Mouse (Mus musculus): ENCODE measurements around the gene Gcnt1.

Gene Gcnt1

GRCm38 (mm10) chr19:17366364-17367090, 6.1 kb downstream of the Gcnt1 start:
- DNase-seq (ENCODE audit: low spot score), result no peak

GRCm38 (mm10) chr19:17364741-17365140, 7.9 kb downstream of the Gcnt1 start:
- DNase-seq (ENCODE audit: low spot score), result no peak

- DNase-seq (ENCODE audit: low spot score), result no peak
These were observed 11.5 kb downstream of the Gcnt1 start for GRCm38 (mm10) chr19:17361181-17361580.

- DNase-seq (ENCODE audit: low spot score), result no peak
These were observed 13.2 kb downstream of the Gcnt1 start for GRCm38 (mm10) chr19:17359315-17359890.

- DNase-seq (ENCODE audit: low spot score), result peak; percentile 47
These were observed 15.3 kb downstream of the Gcnt1 start for GRCm38 (mm10) chr19:17357391-17357790.

- DNase-seq (ENCODE audit: low spot score), result no peak
These were observed 15.7 kb downstream of the Gcnt1 start for GRCm38 (mm10) chr19:17356932-17357331.

- DNase-seq (ENCODE audit: low spot score), result peak; percentile 87
These were observed 16.4 kb downstream of the Gcnt1 start for GRCm38 (mm10) chr19:17355950-17356867.

- DNase-seq (ENCODE audit: low spot score), result no peak
These were observed 17.3 kb downstream of the Gcnt1 start for GRCm38 (mm10) chr19:17355361-17355760.

- no peak for DNase-seq (ENCODE audit: low spot score)
These were observed 17.8 kb downstream of the Gcnt1 start for GRCm38 (mm10) chr19:17354797-17355196.

GRCm38 (mm10) chr19:17354362-17354761, 18.3 kb downstream of the Gcnt1 start:
- DNase-seq (ENCODE audit: low spot score), result no peak

GRCm38 (mm10) chr19:17353727-17354126, 18.9 kb downstream of the Gcnt1 start:
- no peak for DNase-seq (ENCODE audit: low spot score)

GRCm38 (mm10) chr19:17347852-17348251, 24.8 kb downstream of the Gcnt1 start:
- DNase-seq (ENCODE audit: low spot score), result no peak

- DNase-seq (ENCODE audit: low spot score), result no peak
These were observed 25.7 kb downstream of the Gcnt1 start for GRCm38 (mm10) chr19:17346716-17347474.

- no peak for DNase-seq (ENCODE audit: low spot score)
These were observed 27.8 kb downstream of the Gcnt1 start for GRCm38 (mm10) chr19:17344881-17345280.

- DNase-seq (ENCODE audit: low spot score), result no peak
These were observed 33.1 kb downstream of the Gcnt1 start for GRCm38 (mm10) chr19:17339563-17339962.

- no peak for DNase-seq (ENCODE audit: low spot score)
These were observed 35.5 kb downstream of the Gcnt1 start for GRCm38 (mm10) chr19:17337057-17337679.

GRCm38 (mm10) chr19:17336646-17337045, 36.0 kb downstream of the Gcnt1 start:
- no peak for DNase-seq (ENCODE audit: low spot score)

- no peak for DNase-seq (ENCODE audit: low spot score)
These were observed 37.9 kb downstream of the Gcnt1 start for GRCm38 (mm10) chr19:17334644-17335333.

GRCm38 (mm10) chr19:17333043-17333442, 39.6 kb downstream of the Gcnt1 start:
- no peak for DNase-seq (ENCODE audit: low spot score)

- no peak for DNase-seq (ENCODE audit: low spot score)
These were observed 43.7 kb downstream of the Gcnt1 start for GRCm38 (mm10) chr19:17328916-17329315.

GRCm38 (mm10) chr19:17327881-17328404, 44.7 kb downstream of the Gcnt1 start:
- DNase-seq (ENCODE audit: low spot score), result no peak
